Mouse (Mus musculus): ENCODE measurements around the gene Echdc1. TPM values are rescaled to one million over a fixed set of nuclear protein-coding genes. Genes with fewer than 3 reads are reported as not detected.

Echdc1 gene
- total RNA-seq, 2 experiments from 2014 or later = 169 to 247 TPM

Other genes starting within 250 kb of the Echdc1 start
- 1 to 10 TPM; 9.5 to 9.7 TPM for gene Soga3, start 169.3 kb upstream of the Echdc1 start, total RNA-seq (2021)
- gene Gm49353, start 114.2 kb upstream of the Echdc1 start, total RNA-seq (2021) = 1 to 10 TPM; 2.5 to 3.8 TPM
- gene 9330159F19Rik, start 101.6 kb upstream of the Echdc1 start, total RNA-seq (2021) = 1 to 10 TPM; 5.7 to 9.2 TPM
- 10 to 100 TPM; 46.6 to 58.6 TPM for gene Rnf146, start 49.3 kb downstream of the Echdc1 start, total RNA-seq (2021)
- gene Rspo3, start 222.7 kb downstream of the Echdc1 start, total RNA-seq (2021) = 10 to 100 TPM; 19.8 to 21.3 TPM